Mouse (Mus musculus) bone marrow macrophage, adult 2 months (primary cell): Measurements from ENCODE around the gene Crybg2.

Experiments used
- CTCF ChIP-seq: IDR thresholded peaks from 2 replicates; pipeline ENCODE4 v1.5.1; 2012; ENCODE audit warnings: low read depth, mild to moderate bottlenecking, low read length, moderate library complexity
- POLR2A ChIP-seq: IDR thresholded peaks from 2 replicates; pipeline ENCODE4 v1.6.1; 2012; ENCODE audit warnings: mild to moderate bottlenecking, low read depth, low read length, borderline replicate concordance

- TF ChIP-seq POLR2A, result no peak
- TF ChIP-seq CTCF, result no peak
Observed at GRCm38 (mm10) chr4:134097015-134097608, 36.5 kb downstream of the Crybg2 start.
